Mouse (Mus musculus) neutrophil, adult 5-6 weeks (primary cell): Measurements from ENCODE around the gene Hormad2. TPM values are rescaled to one million over a fixed set of nuclear protein-coding genes. Genes with fewer than 3 reads are reported as not detected.

Experiments used
- ATAC-seq: fragments of 151-379, 151-347 bp; 2 replicates; pipeline ENCODE4 v1.8.0; 2017; ENCODE audit warnings: mild to moderate bottlenecking, moderate TSS enrichment; ENCODE audit not compliant: insufficient number of reproducible peaks, poor library complexity, low FRiP score, severe bottlenecking; ENCODE audit errors: extremely low read depth
- total RNA-seq: library from RNA; stranded (forward); fragments of 200-1000 nt; gene quantifications from 2 replicates; pipeline ENCODE4 v1.2.3, GENCODE M21; 2017

Gene Hormad2
- total RNA-seq, 1 experiment from 2014 or later: 0.58 TPM

GRCm38 (mm10) chr11:4309613-4310012, 131.3 kb downstream of the Hormad2 start:
- no peak for ATAC-seq

- ATAC-seq: no peak
Measured at GRCm38 (mm10) chr11:4308514-4309450, 132.1 kb downstream of the Hormad2 start.

- no peak for ATAC-seq
Measured at GRCm38 (mm10) chr11:4308060-4308513, 132.8 kb downstream of the Hormad2 start.

- ATAC-seq: no peak
Measured at GRCm38 (mm10) chr11:4306086-4306485, 134.8 kb downstream of the Hormad2 start.

GRCm38 (mm10) chr11:4305090-4305489, 135.8 kb downstream of the Hormad2 start:
- ATAC-seq: no peak

- ATAC-seq: no peak
Measured at GRCm38 (mm10) chr11:4304203-4304602, 136.7 kb downstream of the Hormad2 start.

GRCm38 (mm10) chr11:4303033-4303432, 137.9 kb downstream of the Hormad2 start:
- no peak for ATAC-seq

GRCm38 (mm10) chr11:4302363-4302913, 138.5 kb downstream of the Hormad2 start:
- ATAC-seq: no peak

- no peak for ATAC-seq
Measured at GRCm38 (mm10) chr11:4300683-4301082, 140.2 kb downstream of the Hormad2 start.

- no peak for ATAC-seq
Measured at GRCm38 (mm10) chr11:4299735-4300474, 141.0 kb downstream of the Hormad2 start.

GRCm38 (mm10) chr11:4299191-4299590, 141.7 kb downstream of the Hormad2 start:
- no peak for ATAC-seq

GRCm38 (mm10) chr11:4298615-4299014, 142.3 kb downstream of the Hormad2 start:
- no peak for ATAC-seq

GRCm38 (mm10) chr11:4297753-4298152, 143.2 kb downstream of the Hormad2 start:
- ATAC-seq: no peak

- ATAC-seq: no peak
Measured at GRCm38 (mm10) chr11:4296610-4297275, 144.2 kb downstream of the Hormad2 start.

Other genes with a start within 250 kb of the Hormad2 start
- 1.7 and 2.2 TPM in 2 replicates for gene Castor1, start 222.9 kb downstream of the Hormad2 start, total RNA-seq
- gene Osm, start 204.7 kb downstream of the Hormad2 start, total RNA-seq: 95.2 and 98.0 TPM in 2 replicates
- 0.12 TPM in 1 of 2 replicates, not detected in the other for gene Lif, start 183.5 kb downstream of the Hormad2 start, total RNA-seq
- gene Mtmr3, start 153.8 kb upstream of the Hormad2 start, total RNA-seq: 158 and 160 TPM in 2 replicates
- gene Gm11032, start 179.0 kb upstream of the Hormad2 start, total RNA-seq: not detected in 2 replicates
- gene Ascc2, start 196.6 kb upstream of the Hormad2 start, total RNA-seq: 10.8 and 13.4 TPM in 2 replicates